Mouse (Mus musculus) bone marrow macrophage, adult 2 months (primary cell): ENCODE measurements around the gene Kcnq2. TPM values are rescaled to one million over a fixed set of nuclear protein-coding genes. Genes with fewer than 3 reads are reported as not detected.

ENCODE experiments used
- H3K27ac ChIP-seq: 2 replicates; pipeline ENCODE4 v1.5.1; 2012; ENCODE audit warnings: low read depth, low read length; ENCODE audit not compliant: insufficient read depth
- H3K4me1 ChIP-seq: 2 replicates; pipeline ENCODE4 v1.6.1; 2012; ENCODE audit warnings: low read length; ENCODE audit not compliant: control insufficient read depth, insufficient read depth
- H3K4me3 ChIP-seq: 2 replicates; pipeline ENCODE4 v1.5.1; 2012; ENCODE audit warnings: mild to moderate bottlenecking, low read length, moderate library complexity; ENCODE audit not compliant: insufficient read depth
- CTCF ChIP-seq: IDR thresholded peaks from 2 replicates; pipeline ENCODE4 v1.5.1; 2012; ENCODE audit warnings: low read depth, mild to moderate bottlenecking, low read length, moderate library complexity
- POLR2A ChIP-seq: IDR thresholded peaks from 2 replicates; pipeline ENCODE4 v1.6.1; 2012; ENCODE audit warnings: mild to moderate bottlenecking, low read depth, low read length, borderline replicate concordance
- polyA plus RNA-seq: library from polyadenylated mRNA; stranded (reverse); fragments of >200 nt; gene quantifications from 2 replicates; pipeline ENCODE4 v1.2.4, GENCODE M21; 2012; ENCODE audit not compliant: missing spikeins, insufficient read depth, insufficient read length

The Kcnq2 gene
- polyA plus RNA-seq, 1 experiment, result not detected

DNA sequence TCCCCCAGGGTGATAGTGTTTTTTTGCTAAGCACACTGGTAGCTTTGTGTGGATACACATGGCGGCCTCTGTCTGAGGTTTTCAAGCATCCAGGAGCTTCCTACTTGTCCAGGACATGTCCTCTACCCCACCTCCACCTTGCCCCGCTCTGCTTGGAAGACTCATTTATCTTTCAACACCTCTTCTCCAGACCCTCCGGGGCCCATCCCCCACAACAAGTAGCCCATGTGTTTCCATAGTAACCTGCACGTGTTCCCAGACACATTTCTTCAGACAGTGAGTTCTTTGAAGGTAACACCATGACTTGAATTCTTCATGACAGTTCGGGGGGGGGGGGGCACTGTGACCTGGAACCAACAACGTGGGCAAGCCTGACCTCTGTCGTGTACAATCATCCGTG is 77.8 kb downstream of the Kcnq2 start:
- no peak overlapping the region for H3K27ac ChIP-seq
- TF ChIP-seq POLR2A (no peak), CTCF (no peak)
- H3K4me3 ChIP-seq, result no peak overlapping the region
- H3K4me1 ChIP-seq, result no peaks in the 10 kb centered on the region

DNA sequence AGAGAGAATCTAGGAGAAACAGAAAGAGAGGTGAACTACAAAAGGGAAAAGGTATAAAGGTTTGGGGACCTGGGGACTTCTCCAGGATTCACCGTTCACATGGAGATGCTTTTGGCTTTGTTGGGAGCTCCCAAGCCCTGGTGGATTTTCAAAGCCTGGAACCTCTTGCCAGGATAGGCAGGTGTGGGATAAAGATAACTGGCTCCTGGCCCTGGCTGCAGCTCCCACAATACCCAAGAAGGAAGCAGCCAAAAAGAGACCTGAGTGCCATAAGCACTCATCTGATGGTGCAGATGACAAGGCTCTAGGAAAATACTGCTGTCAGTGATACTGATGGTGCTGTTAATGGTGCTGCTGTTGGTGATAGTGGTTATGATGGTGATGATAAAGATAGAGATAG is 82.9 kb downstream of the Kcnq2 start:
- Histone ChIP-seq H3K4me3 (no peak overlapping the region), H3K27ac (no peak overlapping the region), H3K4me1 (no peaks in the 10 kb centered on the region)
- TF ChIP-seq POLR2A, result no peak
- TF ChIP-seq CTCF, result no peak

DNA sequence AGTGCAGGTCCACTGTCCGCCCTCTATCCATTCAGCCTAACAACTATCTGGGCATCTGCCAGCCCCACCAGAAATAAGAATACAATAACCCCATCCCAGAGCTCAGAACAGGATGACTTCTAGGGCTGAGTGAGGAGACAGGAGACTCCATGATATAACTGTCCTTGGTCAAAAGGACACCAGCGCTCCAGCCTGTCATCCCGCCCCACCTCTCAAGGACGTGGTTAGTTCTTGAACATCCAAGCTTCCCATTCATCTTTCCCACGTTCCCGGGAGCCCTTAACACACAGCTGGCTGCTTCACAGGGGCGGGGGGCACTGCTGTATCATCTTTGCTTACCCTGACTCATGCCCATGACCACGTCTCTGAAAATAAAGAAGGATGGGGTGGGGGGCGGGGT is 86.1 kb downstream of the Kcnq2 start:
- no peak overlapping the region for H3K27ac ChIP-seq
- H3K4me1 ChIP-seq, result no peaks in the 10 kb centered on the region
- H3K4me3 ChIP-seq, result no peak overlapping the region
- no peak for TF ChIP-seq POLR2A
- TF ChIP-seq CTCF, result no peak

DNA sequence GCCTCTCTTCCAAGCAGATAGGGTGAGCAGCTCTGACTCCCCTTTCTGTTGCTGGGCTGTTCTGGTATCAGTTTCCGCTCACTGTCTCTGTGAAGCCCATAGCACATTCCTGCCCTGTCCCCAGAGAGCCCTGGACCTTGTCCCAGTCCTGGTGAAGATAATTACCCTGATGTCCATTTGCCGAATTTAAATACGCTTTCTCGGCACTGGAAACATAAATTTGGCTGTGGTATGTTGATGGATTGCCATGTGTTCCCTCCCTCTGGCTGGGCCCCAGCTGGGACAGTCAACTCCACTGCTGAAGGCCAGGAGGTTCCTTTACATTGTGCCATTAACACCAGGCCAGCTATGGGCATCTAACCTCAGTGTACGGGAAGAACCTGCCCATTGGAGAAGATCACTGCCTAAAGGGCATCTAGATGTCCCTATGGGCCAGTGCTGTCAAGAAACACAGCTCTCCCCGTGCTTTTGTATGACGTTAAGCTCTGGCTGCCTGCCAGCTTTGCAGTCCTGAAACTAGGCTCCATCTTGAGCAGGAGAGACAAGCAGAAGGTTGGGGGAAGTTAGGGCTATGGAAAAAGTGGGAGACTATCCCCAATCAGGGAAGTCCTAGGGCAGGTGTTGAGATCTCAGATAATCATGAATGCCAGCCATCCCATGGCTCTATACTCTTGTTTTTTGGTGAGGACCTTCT is 86.7 kb downstream of the Kcnq2 start:
- Histone ChIP-seq H3K4me3 (no peak overlapping the region), H3K27ac (no peak overlapping the region), H3K4me1 (no peaks in the 10 kb centered on the region)
- TF ChIP-seq POLR2A (no peak), CTCF (no peak)

DNA sequence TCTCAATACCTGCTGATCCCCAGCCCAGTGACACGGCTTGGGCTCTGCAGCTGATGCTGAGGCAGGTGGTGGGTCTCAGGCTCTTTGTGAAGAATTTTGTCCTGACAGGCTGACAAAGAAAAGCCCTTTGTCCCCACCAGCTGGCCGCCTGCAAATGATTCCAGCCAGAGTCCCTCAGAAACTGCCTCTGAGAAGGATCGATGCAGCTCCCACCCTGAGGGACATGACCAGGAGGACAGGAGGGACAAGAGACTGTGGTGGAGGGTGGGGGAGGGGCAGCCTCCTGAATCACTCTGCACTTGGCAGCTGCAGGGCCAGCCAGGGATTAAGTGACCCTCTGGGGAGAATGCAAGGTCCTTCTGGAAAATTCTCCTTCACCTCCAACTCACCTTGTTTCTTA is 91.1 kb downstream of the Kcnq2 start:
- Histone ChIP-seq H3K4me1 (no peaks in the 10 kb centered on the region), H3K27ac (no peak overlapping the region), H3K4me3 (no peak overlapping the region)
- TF ChIP-seq POLR2A (no peak), CTCF (no peak)

DNA sequence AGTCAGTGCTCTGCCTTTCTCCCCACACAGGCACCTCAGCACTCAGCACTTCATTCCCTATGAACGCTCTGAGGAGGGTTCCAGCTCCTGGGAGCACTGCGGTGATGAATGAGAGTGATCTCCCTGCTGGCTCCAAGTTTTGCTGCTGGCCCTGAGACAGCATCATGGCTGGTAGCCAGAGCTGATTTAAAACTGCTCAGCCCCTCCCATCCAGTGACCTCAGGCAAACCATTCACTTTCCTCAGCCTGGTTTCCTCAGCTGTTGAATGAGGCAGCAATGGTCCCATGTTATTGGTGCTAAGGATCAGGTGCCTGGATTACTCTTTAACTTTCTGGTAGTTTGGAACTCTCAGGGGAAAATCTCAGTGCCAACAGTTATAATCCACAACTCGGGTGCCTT is 91.7 kb downstream of the Kcnq2 start, which contains the start of gene Chrna4:
TSS of gene Chrna4 (minus strand) at position 110 of the 400 bp plus-strand sequence.
- H3K27ac ChIP-seq, result no peak within 1 kb of the TSS
- no peak within 1 kb of the TSS for H3K4me3 ChIP-seq
- no peaks in the 10 kb centered on the region for H3K4me1 ChIP-seq
- TF ChIP-seq POLR2A (no peak), CTCF (no peak)

DNA sequence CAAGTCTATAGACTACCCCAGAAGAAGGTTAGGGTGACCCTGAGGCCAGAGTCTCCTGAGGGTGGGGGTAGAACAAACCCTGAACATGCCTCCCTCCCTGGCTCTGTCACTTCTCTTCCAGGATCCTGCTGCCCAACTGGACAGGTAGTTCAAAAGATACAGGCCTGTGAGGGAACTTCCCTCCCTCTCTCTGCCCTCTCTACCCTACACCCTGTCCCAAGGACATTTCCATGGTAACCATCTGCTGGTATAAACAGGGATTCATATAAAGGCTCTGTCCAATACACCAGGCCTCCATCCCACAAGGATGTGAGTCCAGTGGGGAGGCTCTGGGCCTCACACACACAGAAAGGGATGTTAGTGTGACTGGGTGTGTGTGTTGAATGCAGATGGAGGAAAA is 92.7 kb downstream of the Kcnq2 start:
- no peak overlapping the region for H3K4me3 ChIP-seq
- no peak for TF ChIP-seq POLR2A
- TF ChIP-seq CTCF, result no peak
- H3K4me1 ChIP-seq, result no peaks in the 10 kb centered on the region
- H3K27ac ChIP-seq, result no peak overlapping the region

DNA sequence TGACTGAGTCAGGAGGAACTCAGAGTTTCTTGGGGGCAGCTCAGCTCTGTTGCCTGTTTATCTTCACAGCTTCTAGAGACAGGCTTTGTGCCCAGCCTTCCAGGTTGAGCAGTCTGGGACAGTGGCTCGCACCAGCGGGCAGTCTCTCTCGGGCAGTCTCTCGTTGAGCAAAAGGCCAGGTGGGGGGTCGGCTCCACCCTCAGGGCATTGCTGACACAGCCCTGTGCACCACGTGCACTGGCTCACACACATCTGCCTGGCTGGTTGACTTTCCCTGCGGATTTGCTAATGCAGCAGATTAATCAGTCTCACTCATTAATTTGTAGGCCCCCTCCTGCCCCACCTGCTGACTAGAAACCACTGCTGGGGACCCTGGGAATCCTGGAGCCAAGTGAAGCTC is 93.2 kb downstream of the Kcnq2 start:
- no peak for TF ChIP-seq POLR2A
- no peak for TF ChIP-seq CTCF
- Histone ChIP-seq H3K4me1 (no peaks in the 10 kb centered on the region), H3K27ac (no peak overlapping the region), H3K4me3 (no peak overlapping the region)

DNA sequence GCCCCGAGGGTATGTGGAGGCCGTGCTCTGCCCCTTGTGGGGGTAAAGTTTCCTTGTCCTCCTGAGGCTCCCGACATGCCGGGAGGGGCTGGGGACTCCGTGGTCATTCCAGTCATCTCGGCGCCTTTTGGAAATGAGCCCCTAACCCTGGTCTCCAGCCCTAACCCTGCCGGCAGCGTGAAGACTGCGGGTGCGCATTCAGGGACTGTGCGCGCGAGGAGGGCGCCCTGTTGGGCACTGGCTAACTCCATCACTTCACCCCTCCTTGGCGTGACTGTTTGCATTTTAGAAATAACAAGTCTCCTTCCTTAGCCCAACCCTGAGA is 95.8 kb downstream of the Kcnq2 start:
- Histone ChIP-seq H3K4me1 (no peaks in the 10 kb centered on the region), H3K4me3 (no peak overlapping the region), H3K27ac (no peak overlapping the region)
- TF ChIP-seq POLR2A, result no peak
- TF ChIP-seq CTCF, result no peak

DNA sequence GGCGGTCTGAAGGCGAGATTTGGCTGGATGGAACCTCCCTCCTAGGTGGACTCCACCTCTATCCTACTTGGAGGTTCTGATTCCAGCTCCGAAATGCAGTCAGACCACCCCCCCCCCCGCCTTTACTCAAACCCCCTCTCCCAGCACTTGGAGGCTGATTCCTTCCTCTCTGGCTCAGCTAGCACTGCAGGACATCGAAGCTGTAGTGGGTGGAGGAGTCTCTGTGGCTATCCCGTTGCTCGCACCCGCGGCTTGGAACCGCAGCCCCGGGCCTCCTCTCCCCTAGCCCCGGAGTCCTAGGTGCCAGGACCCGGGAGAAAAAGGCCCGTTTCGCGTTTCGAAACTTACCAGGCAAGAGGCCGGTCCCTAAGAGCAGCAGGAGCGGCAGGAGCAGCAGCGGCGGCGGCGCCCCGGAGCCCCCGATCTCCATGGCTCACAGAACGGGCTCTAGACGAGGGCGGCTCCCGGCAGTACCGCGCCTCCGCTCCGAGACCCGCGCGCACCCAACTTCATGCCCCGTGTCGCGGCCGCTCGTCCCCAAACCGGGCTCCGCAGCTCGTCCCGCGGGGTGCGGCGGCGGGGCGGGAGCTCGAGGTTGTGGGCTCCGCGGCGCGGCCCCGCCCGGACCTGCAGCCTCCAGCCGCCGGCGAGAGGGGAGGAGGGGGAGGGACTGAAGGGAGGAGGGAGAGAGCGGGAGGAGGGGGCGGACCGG is 96.3 kb downstream of the Kcnq2 start:
- H3K4me3 ChIP-seq, result no peak overlapping the region
- TF ChIP-seq POLR2A (no peak), CTCF (no peak)

More for the DNA sequence above, 96.3 kb downstream of the Kcnq2 start:
- Histone ChIP-seq H3K27ac (no peak overlapping the region), H3K4me1 (no peaks in the 10 kb centered on the region)
